Mouse (Mus musculus) hindbrain, embryonic 15.5 days (tissue): Measurements from ENCODE around the gene 1700017D01Rik. TPM values are rescaled to one million over a fixed set of nuclear protein-coding genes. Genes with fewer than 3 reads are reported as not detected.

Experiments used
- polyA plus RNA-seq: library from polyadenylated mRNA; unstranded; fragments of >200 nt; fragmentation: Nextera tagmentation; extraction: Ambion mirVana; gene quantifications from 2 replicates; pipeline ENCODE4 v1.2.1, GENCODE M21; 2015

The 1700017D01Rik gene
- polyA plus RNA-seq, 1 experiment from 2014 or later = not detected

Other genes with a start within 250 kb of the 1700017D01Rik start
- 45.6 and 46.2 TPM in 2 replicates for gene Tmem109, start 248.9 kb downstream of the 1700017D01Rik start, polyA plus RNA-seq
- gene Prpf19, start 235.6 kb downstream of the 1700017D01Rik start, polyA plus RNA-seq = 43.3 and 44.1 TPM in 2 replicates
- 0.21 and 0.27 TPM in 2 replicates for gene Zp1, start 210.2 kb downstream of the 1700017D01Rik start, polyA plus RNA-seq
- 0.08 and 0.09 TPM in 2 replicates for gene Ptgdr2, start 193.7 kb downstream of the 1700017D01Rik start, polyA plus RNA-seq
- 14.6 and 14.9 TPM in 2 replicates for gene Ccdc86, start 181.6 kb downstream of the 1700017D01Rik start, polyA plus RNA-seq
- not detected in 2 replicates for gene Ms4a10, start 156.2 kb downstream of the 1700017D01Rik start, polyA plus RNA-seq
- gene Ms4a15, start 137.6 kb downstream of the 1700017D01Rik start, polyA plus RNA-seq = 0.17 TPM in 1 of 2 replicates, not detected in the other
- gene Ms4a18, start 112.8 kb downstream of the 1700017D01Rik start, polyA plus RNA-seq = not detected in 2 replicates
- not detected in 2 replicates for gene Ms4a8a, start 49.8 kb downstream of the 1700017D01Rik start, polyA plus RNA-seq
- gene 1700025F22Rik, start 34.4 kb upstream of the 1700017D01Rik start, polyA plus RNA-seq = not detected in 2 replicates
- gene Ms4a13, start 65.9 kb upstream of the 1700017D01Rik start, polyA plus RNA-seq = not detected in 2 replicates
- gene Ms4a12, start 101.6 kb upstream of the 1700017D01Rik start, polyA plus RNA-seq = not detected in 2 replicates
- not detected in 2 replicates for gene Ms4a1, start 135.4 kb upstream of the 1700017D01Rik start, polyA plus RNA-seq
- gene Ms4a5, start 153.0 kb upstream of the 1700017D01Rik start, polyA plus RNA-seq = not detected in 2 replicates
- 0.09 TPM in 1 of 2 replicates, not detected in the other for gene Ms4a14, start 183.6 kb upstream of the 1700017D01Rik start, polyA plus RNA-seq
- 4.0 and 4.4 TPM in 2 replicates for gene Ms4a7, start 205.3 kb upstream of the 1700017D01Rik start, polyA plus RNA-seq
- 2.3 and 3.0 TPM in 2 replicates for gene Ms4a4a, start 244.6 kb upstream of the 1700017D01Rik start, polyA plus RNA-seq